Mouse (Mus musculus) stomach, embryonic 15.5 days (tissue): ENCODE measurements around the gene Ranbp3. TPM values are rescaled to one million over a fixed set of nuclear protein-coding genes. Genes with fewer than 3 reads are reported as not detected.
A peak's percentile ranks its signal among the peaks of the same experiment; 100 is the strongest.

Experiments used
- ATAC-seq: fragments of 200-750 bp; cut with Nextera tagmentation; 2 replicates; pipeline ENCODE4 v1.8.0; 2017; ENCODE audit warnings: low read depth, moderate number of reproducible peaks, moderate TSS enrichment; ENCODE audit not compliant: insufficient read depth, low FRiP score
- H3K27ac ChIP-seq: fragments of 300-500 bp; sonication (generic); 2 replicates; pipeline ENCODE4 v1.5.1; 2015; ENCODE audit warnings: mild to moderate bottlenecking, inconsistent platforms
- H3K27me3 ChIP-seq: fragments of 300-500 bp; sonication (generic); replicated peaks from 2 replicates; pipeline ENCODE4 v1.6.1; 2015; ENCODE audit warnings: inconsistent platforms
- H3K36me3 ChIP-seq: fragments of 300-500 bp; sonication (generic); 2 replicates; pipeline ENCODE4 v1.6.1; 2015; ENCODE audit warnings: inconsistent platforms
- H3K4me1 ChIP-seq: fragments of 300-500 bp; sonication (generic); 2 replicates; pipeline ENCODE4 v1.6.1; 2015; ENCODE audit warnings: inconsistent platforms
- H3K4me2 ChIP-seq: fragments of 300-500 bp; sonication (generic); 2 replicates; pipeline ENCODE4 v1.6.1; 2015; ENCODE audit warnings: mild to moderate bottlenecking, inconsistent platforms
- H3K4me3 ChIP-seq: fragments of 300-500 bp; sonication (generic); replicated peaks from 2 replicates; pipeline ENCODE4 v1.5.1; 2015; ENCODE audit warnings: inconsistent platforms
- H3K9ac ChIP-seq: fragments of 300-500 bp; sonication (generic); 2 replicates; pipeline ENCODE4 v1.6.1; 2015; ENCODE audit warnings: inconsistent platforms
- H3K9me3 ChIP-seq: fragments of 300-500 bp; sonication (generic); 2 replicates; pipeline ENCODE4 v1.6.1; 2016; ENCODE audit warnings: inconsistent platforms
- WGBS: fragments of 180-500 bp; shearing (Covaris S2); methylation state at CpG from one replicate; pipeline ENCODE4 v1.1.7; 2015; 5-methylcytosine and 5-hydroxymethylcytosine counted together
- polyA plus RNA-seq: library from polyadenylated mRNA; unstranded; fragments of >200 nt; fragmentation: Nextera tagmentation; extraction: Ambion mirVana; gene quantifications from 2 replicates; pipeline ENCODE4 v1.2.1, GENCODE M21; 2015

Ranbp3 gene
- polyA plus RNA-seq, 1 experiment from 2014 or later: 75.9 TPM

DNA sequence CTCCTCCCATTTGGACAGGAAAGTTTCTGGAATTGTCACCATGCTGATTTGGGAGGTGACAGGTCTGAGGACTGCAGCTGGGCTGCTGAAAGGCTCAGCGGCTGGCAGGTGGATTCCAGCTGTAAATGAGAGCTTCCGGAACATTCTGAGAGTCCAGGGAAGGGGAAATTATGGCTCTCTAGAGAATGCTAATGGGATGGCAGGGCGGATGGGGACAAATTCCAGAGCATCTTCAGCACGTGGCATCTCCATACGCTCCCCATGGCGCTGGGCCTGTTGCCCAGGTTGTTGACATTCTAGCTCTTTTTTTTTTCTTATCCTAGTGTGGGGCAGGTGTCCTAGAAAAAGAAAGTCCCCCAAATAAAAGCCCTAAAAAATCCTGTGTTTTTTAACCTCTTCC is 56.1 kb downstream of the Ranbp3 start:
- peaks cover under 1% of the 10 kb centered on the region; the same call in 1 of the 2 replicates for H3K36me3 ChIP-seq
- no peak for ATAC-seq
- H3K4me2 ChIP-seq: no peak overlapping the region
- no peaks in the 10 kb centered on the region for H3K9me3 ChIP-seq
- 0 out of 2 replicates have a peak, but pooled peaks cover 3% of the 10 kb centered on the region for H3K27me3 ChIP-seq
- H3K27ac ChIP-seq: no peak overlapping the region
- H3K4me1 ChIP-seq: peaks cover 29% of the 10 kb centered on the region
- no peak overlapping the region for H3K4me3 ChIP-seq
- WGBS: 61% methylated on average over 6 of the region's 6 CpGs
- H3K9ac ChIP-seq: no peak overlapping the region

DNA sequence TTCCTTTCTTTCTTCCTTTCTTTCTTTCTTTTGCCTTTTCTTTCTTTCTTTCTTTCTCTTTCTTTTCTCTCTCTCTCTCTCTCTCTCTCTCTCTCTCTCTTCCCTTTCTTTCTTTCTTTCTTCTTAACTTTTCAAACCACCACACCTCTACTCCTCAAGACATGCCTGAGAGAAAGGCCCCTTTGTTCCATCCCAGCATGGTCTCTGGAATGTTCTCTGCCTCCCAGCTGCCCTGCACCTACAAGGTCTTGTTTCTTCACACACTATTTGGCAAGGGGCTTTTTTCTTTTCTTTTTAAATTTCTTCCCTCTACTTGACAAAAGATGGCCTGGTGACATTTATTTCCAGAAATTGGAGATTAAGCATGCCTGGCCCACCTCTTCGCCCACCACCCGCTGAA is 56.6 kb downstream of the Ranbp3 start:
- H3K4me1 ChIP-seq: peaks cover 29% of the 10 kb centered on the region
- H3K4me2 ChIP-seq: no peak overlapping the region
- no peak overlapping the region for H3K4me3 ChIP-seq
- H3K27ac ChIP-seq: no peak overlapping the region
- H3K36me3 ChIP-seq: no peaks in the 10 kb centered on the region
- H3K27me3 ChIP-seq: 0 out of 2 replicates have a peak, but pooled peaks cover 3% of the 10 kb centered on the region
- no peaks in the 10 kb centered on the region for H3K9me3 ChIP-seq
- no peak overlapping the region for H3K9ac ChIP-seq
- 65% methylated on average over 2 of the region's 2 CpGs for WGBS
- ATAC-seq: no peak

GRCm38 (mm10) chr17:56736534-56736933 is 63.4 kb downstream of the Ranbp3 start:
- ATAC-seq: no peak
- H3K4me2 ChIP-seq: no peak overlapping the region
- no peak overlapping the region for H3K27ac ChIP-seq
- H3K4me1 ChIP-seq: no peaks in the 10 kb centered on the region
- no peaks in the 10 kb centered on the region for H3K9me3 ChIP-seq
- H3K9ac ChIP-seq: no peak overlapping the region
- no peak overlapping the region for H3K4me3 ChIP-seq
- WGBS: 46% methylated on average over 8 of the region's 8 CpGs
- H3K27me3 ChIP-seq: no peaks in the 10 kb centered on the region
- no peaks in the 10 kb centered on the region for H3K36me3 ChIP-seq

GRCm38 (mm10) chr17:56738221-56738620 is 65.1 kb downstream of the Ranbp3 start:
- H3K4me1 ChIP-seq: no peaks in the 10 kb centered on the region; the same call in 1 of the 2 replicates
- no peaks in the 10 kb centered on the region for H3K36me3 ChIP-seq
- no peak overlapping the region for H3K4me2 ChIP-seq
- no peak for ATAC-seq
- no peak overlapping the region for H3K9ac ChIP-seq
- H3K27me3 ChIP-seq: no peaks in the 10 kb centered on the region
- no peaks in the 10 kb centered on the region for H3K9me3 ChIP-seq
- H3K27ac ChIP-seq: no peak overlapping the region
- H3K4me3 ChIP-seq: no peak overlapping the region
- WGBS: 73% methylated on average over 10 of the region's 10 CpGs

GRCm38 (mm10) chr17:56740118-56740787 is 67.2 kb downstream of the Ranbp3 start:
- ATAC-seq: no peak
- WGBS: 75% methylated on average over 17 of the region's 17 CpGs

DNA sequence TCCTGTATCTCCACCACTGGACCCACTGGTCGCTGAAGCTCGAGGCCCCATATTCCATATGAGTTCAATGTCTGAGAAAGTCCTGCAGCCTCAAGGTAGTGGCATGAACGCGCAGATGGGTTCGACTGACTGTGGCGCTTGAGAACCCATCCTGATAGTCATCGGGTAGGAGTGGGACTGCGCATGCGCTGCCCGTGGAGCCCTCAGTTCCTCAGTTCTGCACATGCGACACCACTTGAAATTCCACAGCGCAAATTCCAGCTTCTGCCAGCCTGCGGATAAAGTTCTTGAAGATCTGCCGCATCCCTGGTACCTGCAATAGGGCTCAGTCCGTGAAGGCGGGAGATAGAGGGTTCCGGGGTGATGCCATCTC is 67.7 kb downstream of the Ranbp3 start:
- ATAC-seq: no peak
- H3K36me3 ChIP-seq: no peaks in the 10 kb centered on the region
- no peak overlapping the region for H3K4me2 ChIP-seq
- H3K27me3 ChIP-seq: no peaks in the 10 kb centered on the region
- H3K4me3 ChIP-seq: no peak overlapping the region
- no peak overlapping the region for H3K9ac ChIP-seq
- no peaks in the 10 kb centered on the region for H3K9me3 ChIP-seq
- no peaks in the 10 kb centered on the region; the same call in 1 of the 2 replicates for H3K4me1 ChIP-seq
- H3K27ac ChIP-seq: no peak overlapping the region
- WGBS: 80% methylated on average over 17 of the region's 17 CpGs

More at GRCm38 (mm10) chr17:56740118-56740787, 67.2 kb downstream of the Ranbp3 start:
- no peaks in the 10 kb centered on the region for H3K9me3 ChIP-seq
- H3K36me3 ChIP-seq: no peaks in the 10 kb centered on the region
- H3K27me3 ChIP-seq: no peaks in the 10 kb centered on the region
- no peak overlapping the region for H3K27ac ChIP-seq
- no peak overlapping the region for H3K9ac ChIP-seq
- H3K4me2 ChIP-seq: no peak overlapping the region
- H3K4me1 ChIP-seq: no peaks in the 10 kb centered on the region; the same call in 1 of the 2 replicates
- no peak overlapping the region for H3K4me3 ChIP-seq

DNA sequence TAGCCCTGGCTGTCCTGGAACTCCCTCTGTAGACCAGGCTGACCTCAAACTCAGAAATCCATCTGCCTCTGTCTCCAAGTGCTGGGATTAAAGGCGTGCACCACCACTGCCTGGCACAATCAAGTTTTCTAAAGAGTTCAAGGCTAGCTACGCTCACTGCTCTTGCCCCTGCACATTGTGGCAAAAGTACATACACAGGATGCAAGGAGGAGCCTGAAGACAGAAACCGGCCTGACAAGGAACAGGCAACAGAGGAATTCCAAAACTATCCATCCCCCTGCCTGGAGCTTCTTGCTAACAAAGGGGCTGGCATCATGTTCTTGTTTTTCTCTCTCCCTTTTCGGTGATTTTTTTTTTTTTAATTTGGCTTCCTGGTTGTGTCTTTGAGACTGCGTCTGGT is 71.1 kb downstream of the Ranbp3 start:
- H3K4me1 ChIP-seq: no peaks in the 10 kb centered on the region; the same call in 1 of the 2 replicates
- no peaks in the 10 kb centered on the region for H3K9me3 ChIP-seq
- WGBS: 40% methylated on average over 5 of the region's 5 CpGs
- no peak overlapping the region for H3K4me2 ChIP-seq
- H3K27ac ChIP-seq: no peak overlapping the region
- H3K36me3 ChIP-seq: no peaks in the 10 kb centered on the region
- H3K9ac ChIP-seq: no peak overlapping the region
- no peaks in the 10 kb centered on the region for H3K27me3 ChIP-seq
- no peak for ATAC-seq
- H3K4me3 ChIP-seq: no peak overlapping the region

- Histone ChIP-seq H3K9me3 (no peaks in the 10 kb centered on the region), H3K36me3 (no peaks in the 10 kb centered on the region), H3K9ac (no peak overlapping the region), H3K27me3 (peaks cover 45% of the 10 kb centered on the region), H3K4me1 (peaks cover 26% of the 10 kb centered on the region; the same call in 1 of the 2 replicates), H3K4me2 (peak overlapping the region; percentile 55), H3K4me3 (peak overlapping the region; percentile 29), H3K27ac (no peak overlapping the region)
- peak; percentile 38; the same call in 1 of the 2 replicates for ATAC-seq
- 25% methylated on average over 71 of the region's 71 CpGs for WGBS
Observed at GRCm38 (mm10) chr17:56751404-56752072, 78.4 kb downstream of the Ranbp3 start.

- H3K4me3 ChIP-seq: no peak overlapping the region
- ATAC-seq: no peak
- no peaks in the 10 kb centered on the region for H3K36me3 ChIP-seq
- WGBS: 27% methylated on average over 15 of the region's 15 CpGs
- H3K9me3 ChIP-seq: no peaks in the 10 kb centered on the region
- H3K9ac ChIP-seq: no peak overlapping the region
- H3K27ac ChIP-seq: no peak overlapping the region
- peaks cover 42% of the 10 kb centered on the region for H3K4me1 ChIP-seq
- H3K27me3 ChIP-seq: peaks cover 49% of the 10 kb centered on the region
- H3K4me2 ChIP-seq: no peak overlapping the region
Observed at GRCm38 (mm10) chr17:56753452-56753851, 80.4 kb downstream of the Ranbp3 start.

DNA sequence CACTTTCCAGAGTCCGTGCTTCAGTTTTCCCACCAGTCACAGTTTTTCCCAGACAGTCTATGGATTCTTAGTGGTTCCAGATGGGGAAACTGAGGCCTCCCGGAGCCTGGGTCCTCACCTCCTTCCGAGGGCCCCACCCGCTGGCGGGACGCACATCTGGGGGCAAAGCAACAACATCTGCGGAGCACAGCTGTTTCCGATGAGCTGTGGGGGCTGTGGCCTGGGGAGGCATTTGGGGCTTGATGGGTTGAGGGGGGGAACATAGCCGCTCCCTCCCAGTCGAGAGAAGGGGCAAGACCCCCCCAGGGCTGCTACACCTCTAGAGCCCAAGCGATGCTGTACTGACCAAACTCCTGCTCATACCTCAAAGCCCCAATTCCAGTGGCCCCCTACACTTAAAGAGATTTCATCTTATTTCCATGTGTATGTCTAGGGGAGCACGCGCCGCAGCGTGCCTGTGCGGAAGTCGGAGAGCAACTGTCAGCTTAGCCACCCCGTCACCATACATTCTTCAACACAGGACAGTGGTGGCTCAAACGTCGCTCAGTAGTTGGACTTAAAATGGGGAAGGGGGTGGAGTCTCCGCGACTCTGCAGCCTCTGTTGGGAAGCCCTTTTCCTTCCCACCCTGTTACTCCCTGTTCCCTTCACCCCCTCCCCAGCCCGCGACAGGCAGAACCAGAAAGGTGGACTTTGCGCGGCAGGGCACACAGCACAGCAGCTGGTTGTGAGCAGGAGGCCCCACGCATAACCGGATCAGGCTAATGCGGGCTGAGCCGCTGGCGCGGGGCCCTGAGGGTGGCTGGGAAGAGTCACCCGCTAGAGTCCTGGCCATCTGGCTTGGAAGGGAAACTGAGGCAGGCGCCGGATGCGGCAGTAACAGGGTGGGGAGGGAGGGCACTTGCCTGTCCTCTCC is 81.4 kb downstream of the Ranbp3 start:
- Histone ChIP-seq H3K27me3 (peaks cover 49% of the 10 kb centered on the region), H3K4me3 (peak overlapping the region; percentile 12; the same call in 1 of the 2 replicates)

DNA sequence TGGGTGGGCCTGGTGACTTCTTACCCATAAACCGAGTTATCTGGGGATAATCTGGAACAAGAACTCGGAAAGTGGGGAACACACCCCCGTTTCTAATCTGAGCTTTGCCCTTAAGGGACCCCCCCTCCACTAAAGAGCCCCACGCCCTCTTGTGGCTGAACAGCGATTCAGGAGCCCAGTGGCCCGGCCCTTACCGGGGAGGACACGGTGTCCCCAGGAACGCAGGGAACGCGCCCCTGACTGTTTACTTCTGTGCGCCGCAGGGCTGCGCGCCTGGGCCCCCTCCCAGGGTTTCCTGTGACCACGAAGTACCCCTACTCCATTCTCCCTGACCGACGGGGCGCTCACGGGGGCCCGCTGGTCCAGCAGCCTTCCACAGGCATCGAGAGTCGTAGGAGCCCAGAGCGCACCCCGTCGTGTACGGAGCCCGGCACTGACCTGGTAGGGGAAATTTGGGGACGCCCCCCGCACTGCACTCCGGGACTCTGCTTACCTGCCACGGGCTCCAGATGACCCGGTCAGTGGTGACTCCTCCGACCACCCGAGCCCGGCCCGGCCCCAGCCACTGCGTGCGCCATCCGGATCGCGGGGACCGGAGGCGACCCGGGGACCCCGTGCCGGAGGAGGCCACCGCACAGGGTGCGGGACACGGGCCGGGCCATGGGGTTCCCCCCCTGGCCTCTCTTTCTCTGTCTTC is 83.8 kb downstream of the Ranbp3 start:
- ATAC-seq: peak; percentile 7; the same call in 1 of the 2 replicates
- 1% methylated on average over 51 of the region's 51 CpGs for WGBS
- peak overlapping the region; percentile 16 for H3K9ac ChIP-seq
- H3K4me2 ChIP-seq: peak overlapping the region; percentile 96
- H3K27me3 ChIP-seq: peaks cover 42% of the 10 kb centered on the region
- H3K27ac ChIP-seq: no peak overlapping the region
- H3K9me3 ChIP-seq: no peaks in the 10 kb centered on the region
- H3K36me3 ChIP-seq: no peaks in the 10 kb centered on the region
- H3K4me3 ChIP-seq: peak overlapping the region; percentile 54
- H3K4me1 ChIP-seq: peaks cover 46% of the 10 kb centered on the region

More for the DNA sequence above, 81.4 kb downstream of the Ranbp3 start:
- H3K27ac ChIP-seq: no peak overlapping the region
- ATAC-seq: no peak
- no peaks in the 10 kb centered on the region for H3K9me3 ChIP-seq
- peaks cover 42% of the 10 kb centered on the region for H3K4me1 ChIP-seq
- H3K36me3 ChIP-seq: no peaks in the 10 kb centered on the region
- no peak overlapping the region for H3K9ac ChIP-seq
- 16% methylated on average over 36 of the region's 36 CpGs for WGBS
- peak overlapping the region; percentile 34; the same call in 1 of the 2 replicates for H3K4me2 ChIP-seq
